Mouse (Mus musculus) frontal cortex, postnatal 36 days (tissue): ENCODE measurements around the gene Psat1.
A peak's percentile ranks its signal among the peaks of the same experiment; 100 is the strongest.

Experiments used
- DNase-seq, 2 experiments: peaks; one replicate each; pipeline ENCODE4 v3.0.0; 2022; ENCODE audit warnings: low spot score in 2 of 2

Psat1 gene

DNA sequence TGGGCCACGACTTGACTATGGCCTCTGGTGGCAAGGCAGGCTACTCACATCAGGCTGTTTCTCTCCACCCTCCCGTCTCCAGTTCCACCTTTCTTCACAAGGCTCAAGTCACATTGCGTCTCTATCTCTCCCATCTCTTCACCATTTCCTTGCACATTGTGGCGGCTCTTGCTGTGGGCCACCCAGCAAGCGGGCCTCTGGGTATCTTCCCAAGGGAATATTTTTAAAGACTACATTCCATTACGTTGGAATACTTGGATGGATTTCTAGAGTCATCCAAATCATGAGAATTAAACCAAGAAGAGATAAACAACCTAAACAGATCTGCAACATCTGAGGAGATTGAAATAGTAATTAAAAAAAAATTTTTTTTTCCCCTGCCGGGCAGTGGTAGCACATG, at the start of gene Psat1:
TSS of gene Psat1 (minus strand) at position 101 of the 400 bp plus-strand sequence.
- DNase-seq = no peak

DNA sequence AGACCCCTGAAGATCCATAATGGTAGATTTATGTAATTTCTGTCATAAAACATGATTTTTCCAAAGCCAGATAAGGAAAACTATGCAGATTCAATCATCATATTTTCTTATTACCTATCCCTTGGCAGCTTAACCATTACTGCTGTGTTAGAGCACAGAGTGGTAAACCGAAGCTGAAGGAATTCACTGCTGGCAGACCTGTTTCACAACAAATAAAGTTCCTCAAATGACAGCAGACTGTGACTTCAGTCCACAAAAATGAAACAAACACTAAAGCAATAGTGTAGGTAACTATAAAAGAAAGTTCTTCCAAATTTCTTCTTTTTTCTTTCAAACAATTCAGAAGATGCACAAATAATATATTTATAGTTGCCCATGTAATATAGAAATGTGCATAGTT, 43.0 kb upstream of the Psat1 start:
- no peak for DNase-seq

DNA sequence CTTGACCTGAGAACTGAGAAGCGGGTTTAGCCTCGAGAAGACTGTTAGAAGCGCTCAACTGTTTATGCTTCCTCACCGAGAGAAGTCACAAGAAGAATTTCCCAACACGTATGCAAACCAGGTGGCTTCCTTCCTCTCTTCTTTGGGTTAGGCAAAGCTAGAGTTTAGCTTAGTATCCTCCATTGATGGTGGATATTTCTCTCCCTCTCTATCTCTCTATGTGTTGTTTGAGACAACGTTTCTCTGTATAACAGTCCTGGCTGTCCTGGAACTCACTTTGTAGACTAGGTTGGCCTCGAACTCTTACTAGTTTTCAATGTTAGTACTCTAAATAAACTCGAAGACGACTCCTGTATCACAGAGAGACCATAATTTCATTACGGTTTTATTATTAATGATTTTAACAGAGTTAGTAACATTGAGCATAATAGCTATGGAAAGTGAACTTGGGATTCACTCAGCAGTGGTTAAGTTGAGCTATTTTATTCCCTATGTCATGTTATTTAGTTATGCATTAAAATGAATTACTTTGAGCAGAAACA, 38.1 kb upstream of the Psat1 start:
- DNase-seq = no peak

- DNase-seq = peak; percentile 89 to 94
Measured at GRCm38 (mm10) chr19:15984449-15985171, 37.5 kb upstream of the Psat1 start, which contains the start of gene Cep78. Cep78 (minus strand) TSS chr19:15984989.

DNA sequence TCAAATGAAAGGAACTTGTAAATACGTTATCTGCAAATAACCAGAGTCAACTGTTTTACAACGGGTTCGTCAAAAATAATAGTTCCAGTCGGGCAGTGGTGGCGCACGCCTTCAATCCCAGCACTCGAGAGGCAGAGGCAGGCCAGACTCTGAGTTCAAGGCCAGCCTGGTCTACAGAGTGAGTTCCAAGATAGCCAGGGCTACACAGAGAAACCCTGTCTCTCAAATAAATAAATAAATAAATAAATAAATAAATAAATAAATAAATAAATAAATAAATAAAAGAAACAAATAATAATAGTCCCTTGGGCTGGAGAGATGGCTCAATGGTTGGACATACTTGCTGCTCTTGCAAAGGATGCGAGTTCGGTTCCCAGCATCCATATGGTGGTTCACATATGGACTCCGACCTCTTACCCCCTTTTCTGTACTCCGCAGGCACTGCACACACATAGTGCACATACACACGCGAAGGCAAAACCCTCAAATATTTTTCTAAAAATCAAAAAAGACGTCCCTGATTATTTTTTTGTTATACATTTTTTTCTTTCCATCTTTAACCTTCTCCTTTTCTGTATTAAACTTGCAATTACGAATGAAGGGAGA, 36.7 kb upstream of the Psat1 start:
- no peak for DNase-seq

DNA sequence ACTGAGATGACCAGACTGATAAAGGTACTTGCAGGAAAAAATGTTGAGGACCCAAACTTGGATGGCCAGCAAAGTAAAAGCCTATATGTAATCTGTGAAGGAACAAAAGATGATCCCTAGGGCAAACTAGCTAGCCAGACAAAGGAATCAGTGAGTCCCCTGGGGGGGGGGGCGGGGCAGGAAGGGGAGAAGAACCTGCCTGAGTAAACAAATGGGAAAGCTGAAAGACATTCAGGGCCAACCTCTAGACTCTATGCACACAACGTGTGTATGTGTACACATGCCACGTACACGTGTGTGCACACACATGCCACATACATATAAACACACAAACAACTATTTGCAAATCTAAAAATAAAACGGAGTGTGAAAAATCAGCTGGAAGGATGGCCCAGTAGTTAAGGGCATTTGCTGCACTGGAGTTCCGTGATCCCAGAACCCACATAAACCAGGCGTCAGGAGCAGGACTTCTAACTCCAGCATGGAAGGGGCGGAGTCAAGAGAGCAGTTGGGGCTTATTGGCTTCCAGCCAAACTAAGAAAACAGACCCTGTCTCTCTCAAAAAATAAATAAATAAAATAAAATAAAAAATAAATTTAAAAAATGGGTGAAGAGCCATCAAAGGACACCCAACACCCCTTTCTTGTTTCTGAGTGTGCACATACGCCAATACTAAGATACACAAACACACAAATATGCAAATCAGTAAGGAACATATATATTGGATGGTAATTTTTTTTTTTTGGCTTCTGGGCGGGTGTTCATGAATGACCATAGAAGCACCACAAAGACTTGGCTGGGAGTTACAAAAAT, 36.0 kb upstream of the Psat1 start:
- DNase-seq = no peak

- DNase-seq = peak; percentile 31 to 54
Measured at GRCm38 (mm10) chr19:15981861-15982260, 34.7 kb upstream of the Psat1 start.

GRCm38 (mm10) chr19:15973365-15973764, 26.2 kb upstream of the Psat1 start:
- DNase-seq = no peak

GRCm38 (mm10) chr19:15965082-15965481, 17.9 kb upstream of the Psat1 start:
- DNase-seq = peak; percentile 21 to 42

- no peak for DNase-seq
Measured at GRCm38 (mm10) chr19:15964533-15964932, 17.4 kb upstream of the Psat1 start.

- DNase-seq = no peak
Measured at GRCm38 (mm10) chr19:15963011-15963695, 16.0 kb upstream of the Psat1 start.

DNA sequence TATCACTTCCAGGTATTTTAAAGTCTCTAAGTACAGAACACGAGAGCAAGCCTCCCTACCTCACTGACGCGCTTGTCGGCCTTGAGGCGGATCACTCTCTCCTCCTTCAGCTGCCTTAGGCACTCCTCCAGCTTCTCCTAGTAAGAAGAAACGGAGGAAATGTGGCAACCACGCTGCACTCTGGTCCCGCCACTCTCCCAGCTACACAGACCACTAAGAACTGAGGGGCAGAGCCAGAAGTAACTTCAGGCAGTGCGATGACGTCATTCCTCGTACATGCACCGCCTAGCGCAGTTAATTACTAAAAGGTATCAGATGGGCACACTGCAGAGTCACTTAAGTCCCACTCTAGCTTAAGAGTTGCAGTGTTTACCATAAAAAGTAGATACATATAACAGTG, 15.2 kb upstream of the Psat1 start:
- DNase-seq = no peak

GRCm38 (mm10) chr19:15950225-15950624, 3.1 kb upstream of the Psat1 start:
- DNase-seq = no peak

- DNase-seq = no peak
Measured at GRCm38 (mm10) chr19:15948867-15949266, 1.7 kb upstream of the Psat1 start.

DNA sequence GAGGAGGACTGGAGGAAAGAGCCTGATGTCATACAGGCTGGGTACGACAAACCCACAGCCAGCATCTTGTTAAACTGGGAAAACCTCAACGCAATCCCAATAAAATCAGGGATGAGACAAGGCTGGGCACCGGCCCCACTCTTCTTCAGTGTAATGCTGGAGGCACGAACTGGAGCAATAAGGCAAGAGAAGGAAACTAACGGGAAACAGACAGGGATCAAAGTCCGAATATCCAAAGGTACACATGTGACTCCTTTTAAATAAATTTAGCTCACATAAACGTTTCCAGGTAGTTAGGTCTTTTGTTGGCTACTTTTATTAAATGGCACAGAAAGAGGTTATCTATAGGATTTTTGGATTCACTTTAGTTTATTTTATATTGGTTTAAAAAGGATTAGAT, 1.3 kb upstream of the Psat1 start:
- no peak for DNase-seq

- DNase-seq = peak in 1 of 2 experiments; percentile 22
Measured at GRCm38 (mm10) chr19:15946663-15947062, 474 bp downstream of the Psat1 start.

DNA sequence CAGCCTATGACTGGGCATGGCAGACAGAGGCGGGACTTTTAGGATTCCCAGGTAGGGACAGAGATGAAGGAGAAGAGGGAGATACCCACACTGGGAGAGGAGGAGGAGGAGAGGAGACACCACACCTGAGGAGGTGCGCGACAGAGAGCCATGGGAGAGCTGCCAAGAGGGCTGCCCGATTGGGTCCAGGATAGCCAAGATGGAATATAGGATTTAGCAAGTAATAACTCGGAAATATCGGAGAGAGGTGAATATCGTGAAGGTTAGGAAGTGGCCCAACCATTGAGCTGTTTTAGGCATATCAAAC, 4.1 kb downstream of the Psat1 start:
- no peak for DNase-seq

- DNase-seq = no peak
Measured at GRCm38 (mm10) chr19:15942421-15943116, 4.6 kb downstream of the Psat1 start.

GRCm38 (mm10) chr19:15941399-15941798, 5.7 kb downstream of the Psat1 start:
- DNase-seq = no peak

DNA sequence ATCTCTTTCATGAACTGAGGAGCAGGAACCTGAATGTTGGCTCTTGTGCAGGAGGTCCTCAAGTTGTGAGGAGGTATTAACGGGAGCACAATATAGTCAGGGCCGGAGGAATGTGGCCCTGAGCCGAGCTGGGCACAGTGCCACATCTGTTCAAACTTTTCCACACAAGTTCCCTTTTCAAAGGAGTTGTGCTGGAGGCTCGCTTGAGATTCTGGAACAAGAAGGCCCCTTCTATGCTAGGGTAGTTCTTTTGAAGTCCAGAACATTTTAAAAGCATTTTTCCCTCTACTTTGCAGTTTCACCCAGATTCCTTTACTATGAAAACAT, 21.5 kb downstream of the Psat1 start:
- DNase-seq = peak; percentile 36 to 75
